ENCODE assay signal across 14 mouse cellular contexts in the genomic region with DNA sequence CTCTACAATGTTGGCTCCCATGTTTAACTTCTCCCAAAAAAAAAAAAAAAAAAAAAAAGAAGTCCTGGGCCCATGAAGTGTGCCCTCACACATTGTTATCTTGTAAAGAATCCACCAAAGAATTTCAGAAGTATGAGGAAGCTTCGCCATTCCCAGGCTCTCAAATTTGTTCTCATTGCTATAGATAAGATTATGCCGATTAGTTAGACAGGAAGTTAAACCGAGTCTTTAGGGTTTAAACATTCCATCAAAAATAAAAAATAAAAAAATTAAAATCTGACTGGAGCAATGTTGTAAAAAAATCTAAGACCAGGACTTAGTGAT.
"Had no signal": no experiment of that assay in that cellular context is flagged by ENCODE, and none has a peak within 500 bp of the region (broad histone marks: within the 10 kb centered on the region; RNA-seq: fewer than 3 reads in every experiment).

No protein-coding gene starts in this region.

- DNase-seq: lung, adult 2 months; lung, postnatal 10 days; right cerebral cortex, postnatal 14 days; thymus, adult 2 months; thymus, postnatal 25 days; thymus, postnatal 4 days had no signal

- H3K9ac ChIP-seq: lung, embryonic 15.5 days; midbrain, embryonic 13.5 days; midbrain, embryonic 15.5 days; neural tube, embryonic 12.5 days; stomach, embryonic 15.5 days had no signal

- H3K27me3 ChIP-seq: lung, embryonic 15.5 days; megakaryocyte, embryonic 14.5 days; midbrain, embryonic 13.5 days; midbrain, embryonic 15.5 days; neural tube, embryonic 12.5 days; stomach, embryonic 15.5 days had no signal

- H3K4me2 ChIP-seq: lung, embryonic 15.5 days; midbrain, embryonic 11.5 days; midbrain, embryonic 13.5 days; midbrain, embryonic 15.5 days; neural tube, embryonic 12.5 days; stomach, embryonic 15.5 days had no signal

- H3K36me3 ChIP-seq: lung, embryonic 15.5 days; midbrain, embryonic 15.5 days; stomach, embryonic 15.5 days had no signal

- H3K4me3 ChIP-seq: lung, embryonic 15.5 days; megakaryocyte, embryonic 14.5 days; midbrain, embryonic 13.5 days; midbrain, embryonic 15.5 days; neural tube, embryonic 12.5 days; stomach, embryonic 15.5 days had no signal

- H3K27ac ChIP-seq: macrophage; midbrain, embryonic 13.5 days; midbrain, embryonic 15.5 days; neural tube, embryonic 12.5 days; stomach, embryonic 15.5 days had no signal

- ATAC-seq: midbrain, embryonic 13.5 days; midbrain, embryonic 15.5 days had no signal

- H3K9me3 ChIP-seq: lung, embryonic 15.5 days; megakaryocyte, embryonic 14.5 days; midbrain, embryonic 13.5 days; midbrain, embryonic 15.5 days; neural tube, embryonic 12.5 days; stomach, embryonic 15.5 days had no signal

- H3K4me1 ChIP-seq: neural tube, embryonic 12.5 days; stomach, embryonic 15.5 days had no signal
